Mouse (Mus musculus) embryonic fibroblast, embryonic 13.5 days (primary cell): Measurements from ENCODE around the gene Shc1. TPM values are rescaled to one million over a fixed set of nuclear protein-coding genes. Genes with fewer than 3 reads are reported as not detected.
A peak's percentile ranks its signal among the peaks of the same experiment; 100 is the strongest.

Experiments
- H3K27ac ChIP-seq: 2 replicates; pipeline ENCODE4 v1.5.1; 2012; ENCODE audit warnings: low read length, control low read depth, inconsistent platforms; ENCODE audit not compliant: insufficient read depth
- H3K4me1 ChIP-seq: 2 replicates; pipeline ENCODE4 v1.6.1; 2011; ENCODE audit warnings: low read length; ENCODE audit not compliant: control insufficient read depth, insufficient read depth
- H3K4me3 ChIP-seq: 2 replicates; pipeline ENCODE4 v1.5.1; 2011; ENCODE audit warnings: mild to moderate bottlenecking, control low read depth, low read length; ENCODE audit not compliant: insufficient read depth
- CTCF ChIP-seq: IDR thresholded peaks from 2 replicates; pipeline ENCODE4 v1.5.1; 2011; ENCODE audit warnings: mild to moderate bottlenecking, control low read depth, low read length, moderate library complexity, borderline replicate concordance; ENCODE audit not compliant: insufficient read depth
- POLR2A ChIP-seq: IDR thresholded peaks from 2 replicates; pipeline ENCODE4 v1.6.1; 2011; ENCODE audit warnings: low read depth, mild to moderate bottlenecking, control low read depth, low read length, moderate library complexity
- polyA plus RNA-seq: library from polyadenylated mRNA; stranded (reverse); fragments of >200 nt; gene quantifications from 2 replicates; pipeline ENCODE4 v1.2.4, GENCODE M21; 2011; ENCODE audit warnings: low read depth; ENCODE audit not compliant: missing spikeins, insufficient read length

Shc1 gene
- polyA plus RNA-seq, 1 experiment = 224 TPM

- no peak for TF ChIP-seq POLR2A
- no peak for TF ChIP-seq CTCF
- Histone ChIP-seq H3K4me1 (no peaks in the 10 kb centered on the region), H3K4me3 (no peak overlapping the region), H3K27ac (no peak overlapping the region)
Measured at GRCm38 (mm10) chr3:89440691-89441090, 22.4 kb downstream of the Shc1 start.

DNA sequence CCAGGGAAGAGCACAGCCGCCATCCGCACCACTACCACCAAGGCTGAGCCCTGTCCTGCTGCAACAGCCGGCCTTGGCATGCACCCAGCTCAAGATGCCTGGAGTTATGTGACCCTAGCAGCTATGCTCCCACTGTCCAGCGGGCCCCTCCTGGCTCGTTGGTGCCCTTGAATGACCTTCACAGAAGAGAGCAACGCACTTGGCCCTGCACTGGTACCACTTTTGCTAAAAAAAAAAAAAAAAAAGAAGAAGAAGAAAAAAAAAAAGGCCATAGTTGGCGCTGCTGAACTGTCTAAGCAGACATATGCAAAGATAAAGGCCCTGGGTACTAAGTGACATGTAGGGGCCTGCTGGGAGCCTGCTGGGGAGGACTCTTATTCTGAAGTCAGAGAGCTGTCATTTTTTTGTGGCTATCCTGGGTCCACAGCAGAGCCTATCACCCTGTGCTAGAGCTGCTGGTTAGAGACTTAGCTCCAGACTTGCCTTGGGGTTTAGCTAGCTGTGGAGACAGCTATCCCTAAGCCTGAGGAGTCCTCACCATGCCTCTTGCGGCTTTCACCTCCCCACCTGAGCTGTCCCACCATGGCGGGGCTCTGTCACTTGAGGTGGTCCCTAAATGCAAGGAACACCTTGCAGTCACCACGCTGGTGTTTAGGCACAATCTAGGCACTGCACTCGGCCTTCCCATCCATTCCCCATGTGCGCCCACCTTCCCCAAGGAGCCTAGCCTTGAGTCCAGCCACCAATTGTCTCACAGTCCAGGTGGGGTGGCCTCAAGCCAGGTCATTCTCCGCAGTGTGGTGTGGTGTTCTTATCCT lies 30.7 kb downstream of the Shc1 start:
- no peak overlapping the region for H3K27ac ChIP-seq
- no peaks in the 10 kb centered on the region for H3K4me1 ChIP-seq
- H3K4me3 ChIP-seq = no peak overlapping the region
- no peak for TF ChIP-seq POLR2A
- no peak for TF ChIP-seq CTCF

GRCm38 (mm10) chr3:89449541-89449940 lies 31.3 kb downstream of the Shc1 start:
- peak; percentile 79 for TF ChIP-seq CTCF
- no peak for TF ChIP-seq POLR2A
- no peak overlapping the region for H3K4me3 ChIP-seq
- no peaks in the 10 kb centered on the region for H3K4me1 ChIP-seq
- no peak overlapping the region for H3K27ac ChIP-seq

DNA sequence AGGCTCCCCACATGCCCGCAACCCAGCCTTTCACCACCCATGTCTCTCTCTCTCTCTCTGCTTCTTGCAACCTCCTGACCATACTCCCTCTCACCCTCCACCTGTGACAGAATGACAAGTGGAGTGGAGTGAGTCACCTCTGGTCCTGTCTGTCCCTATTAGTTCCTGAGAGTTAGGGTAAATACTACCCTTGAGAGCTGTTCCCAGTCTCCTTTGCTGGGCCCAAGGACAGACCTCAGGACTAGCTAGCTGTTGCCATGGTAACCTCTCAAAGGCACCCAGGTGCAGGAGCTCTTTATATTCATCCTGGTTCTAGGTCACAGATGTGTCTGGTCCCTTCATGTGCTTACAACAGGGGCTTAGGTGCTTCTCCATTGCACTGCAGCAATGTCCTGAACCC lies 33.7 kb downstream of the Shc1 start:
- Histone ChIP-seq H3K27ac (no peak overlapping the region), H3K4me1 (no peaks in the 10 kb centered on the region), H3K4me3 (no peak overlapping the region)
- no peak for TF ChIP-seq CTCF
- TF ChIP-seq POLR2A = no peak

- H3K4me3 ChIP-seq = no peak within 1 kb of the TSS
- no peaks in the 10 kb centered on the region for H3K4me1 ChIP-seq
- no peak for TF ChIP-seq POLR2A
- no peak for TF ChIP-seq CTCF
- no peak within 1 kb of the TSS for H3K27ac ChIP-seq
Measured at GRCm38 (mm10) chr3:89454401-89455177, 36.3 kb downstream of the Shc1 start, which contains the start of gene Pmvk. Gene Pmvk, plus strand, starts transcription at chr3:89454541.

DNA sequence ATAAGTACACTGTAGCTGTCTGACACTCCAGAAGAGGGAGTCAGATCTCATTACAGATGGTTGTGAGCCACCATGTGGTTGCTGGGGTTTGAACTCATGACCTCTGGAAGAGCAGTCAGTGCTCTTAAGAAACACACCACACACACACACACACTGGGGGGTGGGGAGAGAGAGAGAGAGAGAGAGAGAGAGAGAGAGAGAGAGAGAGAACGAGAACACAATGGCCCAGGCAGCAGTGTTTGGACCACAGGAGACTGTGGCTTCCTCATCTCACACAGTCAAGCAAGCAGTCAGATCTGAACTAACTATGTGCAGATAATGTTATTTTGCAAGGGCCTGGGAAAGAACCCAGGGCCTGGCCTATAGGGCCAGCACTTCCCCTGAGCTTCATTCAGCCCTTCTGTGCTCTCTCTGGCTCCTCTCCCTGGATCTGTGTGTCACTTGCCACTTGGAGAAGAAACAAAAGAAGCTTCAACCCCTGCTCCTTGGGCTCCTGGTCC lies 37.6 kb downstream of the Shc1 start:
- no peaks in the 10 kb centered on the region for H3K4me1 ChIP-seq
- H3K4me3 ChIP-seq = no peak overlapping the region
- TF ChIP-seq POLR2A = no peak
- no peak for TF ChIP-seq CTCF
- no peak overlapping the region for H3K27ac ChIP-seq

DNA sequence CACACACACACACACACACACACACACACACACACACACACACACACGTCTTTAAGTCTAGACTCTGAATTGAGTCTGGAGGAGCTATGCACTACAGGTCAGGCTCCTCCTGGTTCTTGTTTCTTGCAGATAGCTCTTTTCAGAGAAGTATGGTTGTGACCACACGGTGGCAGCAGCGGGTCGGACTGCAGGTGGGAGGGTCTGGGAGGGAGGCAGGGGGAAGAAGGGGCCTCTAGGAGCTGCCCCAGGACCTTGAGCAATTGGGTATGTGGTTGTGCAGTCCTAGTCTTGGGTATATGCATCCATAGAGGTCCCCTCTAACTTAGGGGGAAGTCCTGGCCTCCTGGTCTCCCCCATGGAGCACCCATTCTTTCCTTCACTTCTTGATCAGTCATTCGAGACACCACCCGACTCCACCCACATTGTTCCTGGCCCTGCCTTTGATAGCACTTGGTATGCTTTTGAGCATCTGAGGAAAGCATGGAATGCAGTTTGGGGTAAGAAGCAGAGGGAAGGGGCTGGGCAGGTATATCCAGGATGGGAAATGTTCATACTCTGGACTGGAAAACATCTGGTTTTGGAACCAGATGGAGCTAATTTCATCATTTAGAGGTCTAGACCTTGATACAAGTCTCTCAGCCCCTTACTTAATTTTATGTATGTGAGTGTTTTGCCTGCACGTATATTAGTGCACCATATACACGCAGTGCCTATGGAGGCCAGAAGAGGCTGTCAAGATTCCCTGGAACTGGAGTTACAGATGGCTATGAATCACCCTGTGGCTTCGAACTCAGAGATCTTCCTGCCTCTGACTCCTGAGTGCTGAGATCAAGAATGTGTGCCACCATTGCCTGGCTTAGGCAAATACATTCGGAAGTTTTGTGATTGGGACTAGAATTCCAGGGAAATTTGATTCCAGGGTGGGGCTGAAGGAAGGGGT lies 38.8 kb downstream of the Shc1 start:
- TF ChIP-seq CTCF (peak; percentile 63), POLR2A (no peak)
- H3K4me1 ChIP-seq = no peaks in the 10 kb centered on the region
- H3K27ac ChIP-seq = no peak overlapping the region
- no peak overlapping the region for H3K4me3 ChIP-seq

DNA sequence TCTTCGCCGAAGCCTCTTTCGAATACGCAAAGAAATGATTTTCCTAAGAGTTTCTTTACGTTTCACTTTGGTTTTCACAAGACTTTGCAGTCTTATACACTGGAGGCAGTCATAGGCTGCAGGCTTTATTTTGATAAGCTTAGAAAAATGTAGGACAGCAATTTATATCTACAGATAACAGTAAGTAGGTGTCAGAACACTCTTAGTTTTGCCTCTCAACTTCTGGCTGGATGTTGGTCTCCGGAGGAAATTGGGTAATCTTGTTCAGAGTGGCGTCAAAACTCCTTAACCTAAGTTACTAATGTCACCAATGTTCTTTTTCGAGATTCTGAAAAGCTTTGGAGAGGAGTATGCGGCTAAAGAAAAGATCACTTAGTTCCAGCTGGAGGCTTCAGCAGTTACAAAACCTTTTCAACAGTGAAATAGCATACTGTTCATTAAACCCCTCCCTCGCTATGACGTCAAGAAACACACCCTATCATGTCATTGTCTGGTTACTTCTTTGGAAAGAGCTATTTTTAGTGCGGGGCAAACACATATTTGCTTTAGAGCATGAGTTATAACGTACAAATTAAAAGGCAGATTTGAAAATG lies 40.2 kb downstream of the Shc1 start:
- Histone ChIP-seq H3K27ac (peak overlapping the region; percentile 75), H3K4me3 (no peak overlapping the region), H3K4me1 (no peaks in the 10 kb centered on the region)
- TF ChIP-seq POLR2A (peak; percentile 22; the same call in 1 of the 2 replicates), CTCF (no peak)
